Mouse (Mus musculus) left cerebral cortex, adult 6 months (tissue): ENCODE measurements around the gene C9orf72. TPM values are rescaled to one million over a fixed set of nuclear protein-coding genes. Genes with fewer than 3 reads are reported as not detected.

Source experiments
- long read RNA-seq, 2 experiments: library from polyadenylated mRNA; unstranded; transcript quantifications; one replicate each; pipeline ENCODE4 v2.0.0; 2019 to 2020
- polyA plus RNA-seq: library from polyadenylated mRNA; unstranded; fragments of <200 nt; fragmentation: Nextera tagmentation; gene quantifications from 2 replicates; pipeline ENCODE4 v1.2.3, GENCODE M21; 2021

C9orf72 gene
- 14.6 and 18.5 TPM in 2 replicates for polyA plus RNA-seq
- long read RNA-seq, experiment 1, transcript C9orf72-203 (11 exons, 3,193 nt), result major isoform, 157 of 211 reads
- long read RNA-seq, experiment 1, partial matches to known transcripts, result 29 of 211 reads
- long read RNA-seq, experiment 1, other reads (novel, unspliced or antisense), result 25 of 211 reads
- long read RNA-seq, experiment 2, transcript C9orf72-203 (11 exons, 3,193 nt), result major isoform, 9 of 18 reads
- long read RNA-seq, experiment 2, partial matches to known transcripts, result 2 of 18 reads
- long read RNA-seq, experiment 2, other reads (novel, unspliced or antisense), result 7 of 18 reads

DNA sequence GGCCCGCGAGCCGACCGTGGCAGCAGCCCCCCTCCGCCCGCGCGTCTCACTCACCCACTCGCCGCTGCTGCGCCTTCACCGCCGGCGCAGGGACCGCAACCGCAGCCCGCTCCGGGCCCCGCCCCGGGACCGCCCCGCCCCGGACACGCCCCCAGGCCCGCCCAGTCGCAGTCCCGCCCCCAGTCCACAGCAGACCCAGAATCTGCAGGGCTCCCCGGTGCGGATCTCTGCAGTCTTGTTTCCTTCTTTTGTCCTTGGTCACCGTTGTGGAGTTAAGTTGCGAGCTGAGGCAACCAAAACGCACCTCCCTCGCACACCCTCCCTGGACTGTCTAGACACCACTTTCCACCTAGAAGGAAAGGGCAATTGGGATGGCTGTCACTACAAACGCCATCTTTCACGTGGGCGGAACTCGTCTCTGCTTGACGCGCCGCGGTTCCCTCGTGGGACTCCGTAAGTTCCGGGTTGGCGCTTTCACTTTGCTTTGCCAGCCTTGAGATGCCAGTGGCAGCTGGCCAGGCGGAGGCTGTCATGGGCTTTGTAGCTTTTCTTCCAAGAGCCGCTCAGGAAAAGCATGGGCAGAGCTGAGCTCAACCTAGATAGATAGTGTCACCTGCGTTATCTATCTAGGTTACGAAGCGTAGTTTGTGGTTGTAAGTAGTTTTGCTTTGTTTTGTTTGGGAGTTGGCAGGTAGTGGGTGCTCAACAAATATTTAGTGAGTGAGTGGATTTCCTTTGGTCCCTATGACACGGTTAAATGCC lies at the start of gene C9orf72:
C9orf72 (minus strand) TSS at position 442 of the 762 bp plus-strand sequence.

DNA sequence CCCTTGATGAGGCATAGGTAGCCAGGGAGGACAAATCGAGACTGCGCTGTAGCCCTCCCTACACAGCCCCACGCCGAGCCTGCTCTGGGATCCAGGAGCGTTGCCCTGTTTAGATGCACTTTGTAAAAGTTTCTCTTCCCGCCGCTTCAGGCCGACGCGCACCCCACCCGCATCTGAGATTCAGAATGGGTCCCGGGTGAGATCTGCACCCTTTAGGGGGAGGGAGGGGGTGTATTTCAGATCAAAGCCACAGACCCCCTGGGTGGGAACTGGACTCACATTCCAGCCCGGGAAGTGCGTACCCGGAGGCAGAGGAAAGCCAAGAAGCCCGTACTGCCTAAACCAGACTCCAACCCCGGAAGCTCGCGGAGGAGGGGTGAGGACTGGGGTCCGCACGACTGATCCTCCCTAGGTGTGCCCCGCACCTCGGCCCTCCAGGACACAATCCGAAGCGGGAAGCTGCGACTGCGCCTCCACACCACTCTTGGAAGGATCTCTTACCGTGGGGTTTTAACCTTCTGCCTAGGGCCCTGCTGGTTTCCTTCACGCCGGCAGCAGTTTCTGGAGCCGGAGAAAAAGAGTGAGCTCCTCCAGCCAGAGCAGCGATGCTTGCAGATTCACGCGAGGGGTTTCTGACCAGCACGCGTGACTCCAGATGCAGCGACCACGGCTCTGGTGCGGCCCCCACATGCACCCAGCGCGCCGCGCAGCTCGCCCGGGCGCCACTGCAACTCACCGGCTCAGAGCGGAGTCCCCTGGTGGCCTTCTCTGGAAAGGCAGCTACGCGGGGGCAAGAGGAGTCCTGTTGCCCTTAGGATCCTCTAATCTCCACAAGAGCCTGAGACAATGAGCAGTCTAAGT lies 69.0 kb downstream of the C9orf72 start, which contains the start of gene Mob3b:
Mob3b (minus strand) TSS at position 734 of the 861 bp plus-strand sequence.

DNA sequence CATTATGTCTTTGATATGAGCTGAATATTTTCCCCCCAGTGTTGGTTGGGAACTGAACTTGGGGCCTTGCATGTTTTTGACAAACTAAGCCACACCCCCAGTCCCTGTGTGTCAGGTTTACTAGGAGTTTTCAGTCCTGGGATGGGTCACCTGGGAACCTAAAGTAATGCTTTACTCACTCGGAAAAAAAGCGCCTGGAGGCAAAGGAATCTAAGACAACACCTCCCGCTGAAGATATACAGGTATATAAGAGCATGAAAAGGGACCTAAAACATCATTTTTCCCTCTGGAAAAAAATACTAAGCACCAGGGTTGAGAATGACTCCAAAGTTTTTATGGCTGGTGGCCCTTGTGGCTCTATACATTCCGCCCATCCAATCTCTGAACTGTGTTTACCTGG lies 74.2 kb downstream of the C9orf72 start, which contains the start of gene Ifnk:
Ifnk (plus strand) TSS at position 301 of the 400 bp plus-strand sequence.

Other genes with a start within 250 kb of the C9orf72 start
- gene Ifnk, start 74.1 kb downstream of the C9orf72 start, polyA plus RNA-seq, result not detected in 2 replicates
- gene Mob3b, start 68.7 kb downstream of the C9orf72 start, polyA plus RNA-seq, result 3.1 and 3.2 TPM in 2 replicates